Mouse (Mus musculus): ENCODE data around the gene Olfr110.

DNA sequence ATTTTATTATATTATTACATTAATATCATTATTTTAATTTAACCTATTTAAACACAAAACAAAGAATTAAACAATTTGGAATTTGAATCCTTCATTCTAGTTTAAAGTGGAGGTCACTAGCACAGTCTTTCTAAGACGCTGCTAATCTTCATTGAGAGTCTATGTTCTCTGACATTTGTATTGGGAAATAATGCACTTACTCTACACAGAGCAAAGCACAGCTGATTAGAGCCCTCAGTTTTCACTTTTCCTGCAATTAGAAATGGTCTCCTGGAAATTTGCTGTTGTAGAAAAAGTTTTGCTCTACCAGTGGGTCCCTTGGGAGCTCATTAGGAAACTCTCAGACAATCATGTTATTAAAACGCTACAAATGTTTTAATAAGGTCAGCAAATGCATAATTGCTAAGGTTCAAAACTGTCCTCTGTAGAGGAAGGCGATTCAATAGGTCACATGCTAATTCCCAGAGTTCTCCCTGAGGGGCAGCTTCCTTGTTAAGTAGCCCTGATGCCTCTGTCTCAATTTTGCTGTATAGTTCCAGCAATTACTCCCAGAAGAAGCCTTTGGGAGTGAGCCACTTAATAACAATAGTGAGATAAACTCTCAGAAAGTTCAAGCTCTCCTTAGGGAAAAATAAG lies 51.6 kb downstream of the Olfr110 start:
- TF ChIP-seq CTCF (IDR thresholded peaks at IDR 0.05; ENCODE audit: low read depth, low read length) (no peak), POLR2A (IDR thresholded peaks at IDR 0.05; ENCODE audit: borderline replicate concordance, low read depth, low read length) (no peak)
